Mouse (Mus musculus) urinary bladder, adult 2 months (tissue): ENCODE results near the gene Ptprg. TPM values are rescaled to one million over a fixed set of nuclear protein-coding genes. Genes with fewer than 3 reads are reported as not detected.

ENCODE experiments used
- DNase-seq: peaks from one replicate; pipeline ENCODE4 v3.0.0; 2022; ENCODE audit warnings: low spot score
- polyA plus RNA-seq: library from polyadenylated mRNA; depleted of rRNA; stranded (reverse); fragments of >200 nt; gene quantifications from 2 replicates; pipeline ENCODE4 v1.2.3, GENCODE M21; 2012

Gene Ptprg
- polyA plus RNA-seq, 1 experiment = 11.6 TPM

GRCm38 (mm10) chr14:11564456-11564855 lies 11.1 kb downstream of the Ptprg start:
- DNase-seq = no peak

- no peak for DNase-seq
These were observed 12.0 kb downstream of the Ptprg start for GRCm38 (mm10) chr14:11565283-11565682.

- no peak for DNase-seq
These were observed 16.4 kb downstream of the Ptprg start for GRCm38 (mm10) chr14:11569734-11570133.

GRCm38 (mm10) chr14:11571766-11572394 lies 18.5 kb downstream of the Ptprg start:
- no peak for DNase-seq

- no peak for DNase-seq
These were observed 19.1 kb downstream of the Ptprg start for GRCm38 (mm10) chr14:11572395-11572784.

GRCm38 (mm10) chr14:11573710-11574109 lies 20.4 kb downstream of the Ptprg start:
- DNase-seq = no peak

- DNase-seq = no peak
These were observed 24.1 kb downstream of the Ptprg start for GRCm38 (mm10) chr14:11577276-11577909.

GRCm38 (mm10) chr14:11577910-11578309 lies 24.6 kb downstream of the Ptprg start:
- no peak for DNase-seq

- DNase-seq = no peak
These were observed 25.2 kb downstream of the Ptprg start for GRCm38 (mm10) chr14:11578492-11578967.

- no peak for DNase-seq
These were observed 26.6 kb downstream of the Ptprg start for GRCm38 (mm10) chr14:11579950-11580349.

GRCm38 (mm10) chr14:11584263-11584662 lies 30.9 kb downstream of the Ptprg start:
- no peak for DNase-seq

- DNase-seq = no peak
These were observed 31.7 kb downstream of the Ptprg start for GRCm38 (mm10) chr14:11584929-11585633.

- no peak for DNase-seq
These were observed 37.1 kb downstream of the Ptprg start for GRCm38 (mm10) chr14:11590387-11590786.

- no peak for DNase-seq
These were observed 39.3 kb downstream of the Ptprg start for GRCm38 (mm10) chr14:11592650-11593049.

- no peak for DNase-seq
These were observed 41.0 kb downstream of the Ptprg start for GRCm38 (mm10) chr14:11594336-11594735.

- no peak for DNase-seq
These were observed 51.0 kb downstream of the Ptprg start for GRCm38 (mm10) chr14:11604133-11604865.

GRCm38 (mm10) chr14:11608366-11608765 lies 55.0 kb downstream of the Ptprg start:
- no peak for DNase-seq

- no peak for DNase-seq
These were observed 56.7 kb downstream of the Ptprg start for GRCm38 (mm10) chr14:11609857-11610582.

- DNase-seq = no peak
These were observed 59.1 kb downstream of the Ptprg start for GRCm38 (mm10) chr14:11612426-11612825.

GRCm38 (mm10) chr14:11613146-11613545 lies 59.8 kb downstream of the Ptprg start:
- DNase-seq = no peak

GRCm38 (mm10) chr14:11615697-11616096 lies 62.4 kb downstream of the Ptprg start:
- no peak for DNase-seq
